Mouse (Mus musculus) heart, adult 8-10 months (tissue): ENCODE measurements at regions not wholly inside any gene's neighbourhood (a gene's known extent, or its start where the extent isn't known, plus 50 kb on each side); places are given as distances from the start of the nearest gene placed in this dataset. TPM values are rescaled to one million over a fixed set of nuclear protein-coding genes. Genes with fewer than 3 reads are reported as not detected.

ENCODE experiments used
- DNase-seq: peaks from one replicate; pipeline ENCODE4 v3.0.0; 2022; ENCODE audit warnings: low spot score
- microRNA-seq: library from miRNA; unstranded; fragments of <30 nt; microRNA quantifications from one replicate; pipeline ENCODE4 v1.2.0, GENCODE M21; 2022

- DNase-seq = no peak
Measured at GRCm38 (mm10) chr9:112431920-112432437, 196.2 kb upstream of the Arpp21 start.

DNA sequence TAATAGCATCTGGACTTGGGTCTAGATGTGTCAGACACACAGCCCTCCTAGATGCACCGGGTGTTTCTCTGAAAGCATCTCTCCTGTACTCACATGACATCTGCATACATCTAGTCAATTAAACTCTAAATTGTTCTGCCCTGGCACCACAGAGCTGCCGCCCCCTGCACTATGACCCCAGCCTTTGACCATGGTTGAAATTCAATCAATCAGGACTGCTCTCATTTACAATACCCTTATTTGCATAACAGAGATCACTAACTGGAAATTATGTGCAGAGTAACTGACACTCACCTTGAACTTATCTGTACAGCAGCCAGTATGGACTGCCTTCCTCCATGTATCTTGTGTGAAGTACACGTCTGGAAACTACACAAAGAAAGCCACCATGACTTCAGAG, 193.5 kb upstream of the Arpp21 start:
- DNase-seq = no peak

DNA sequence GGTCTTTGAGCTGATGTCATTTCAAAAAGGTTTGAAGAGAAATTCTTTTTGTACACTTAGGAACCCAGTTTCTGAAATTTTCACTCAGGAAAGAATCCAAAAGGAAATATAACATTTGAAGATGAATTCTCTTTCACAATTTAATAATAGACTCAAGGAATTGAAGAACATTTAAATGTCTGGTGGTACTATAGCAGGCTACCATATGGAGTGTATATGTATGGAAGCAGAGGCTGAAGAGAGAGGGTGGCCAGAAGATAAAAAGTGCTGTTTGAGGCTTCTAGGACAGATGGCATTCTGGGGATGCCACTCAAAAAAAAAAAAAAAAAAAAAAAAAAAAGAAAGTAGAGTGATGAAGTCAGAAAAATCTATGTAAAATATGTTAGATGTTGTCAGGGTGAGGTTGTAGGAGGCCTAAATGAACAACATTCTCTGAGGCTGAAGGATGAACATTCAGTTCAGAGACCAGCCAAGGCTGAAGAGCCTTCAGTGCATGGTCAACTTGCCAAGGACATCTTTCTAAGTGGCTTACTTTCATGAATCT, 170.1 kb upstream of the Arpp21 start:
- DNase-seq = no peak

DNA sequence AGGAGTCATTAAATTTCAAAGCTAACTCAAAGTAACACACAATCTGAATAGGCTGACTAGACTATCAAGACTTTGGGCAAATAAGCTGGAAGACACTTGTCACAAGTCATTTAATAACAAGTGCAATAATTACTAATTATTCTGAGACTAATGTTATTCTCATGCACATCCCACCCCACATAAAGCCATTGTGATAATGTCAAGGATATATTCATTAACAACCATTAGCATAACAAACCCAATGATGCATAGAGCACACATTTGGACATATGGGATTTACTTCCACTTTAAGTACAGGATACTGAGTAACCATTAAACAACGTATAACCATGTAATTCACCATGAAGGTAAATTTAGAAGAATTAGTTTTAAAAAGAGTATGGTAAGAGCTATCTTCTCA, 135.0 kb upstream of the Arpp21 start:
- no peak for DNase-seq

DNA sequence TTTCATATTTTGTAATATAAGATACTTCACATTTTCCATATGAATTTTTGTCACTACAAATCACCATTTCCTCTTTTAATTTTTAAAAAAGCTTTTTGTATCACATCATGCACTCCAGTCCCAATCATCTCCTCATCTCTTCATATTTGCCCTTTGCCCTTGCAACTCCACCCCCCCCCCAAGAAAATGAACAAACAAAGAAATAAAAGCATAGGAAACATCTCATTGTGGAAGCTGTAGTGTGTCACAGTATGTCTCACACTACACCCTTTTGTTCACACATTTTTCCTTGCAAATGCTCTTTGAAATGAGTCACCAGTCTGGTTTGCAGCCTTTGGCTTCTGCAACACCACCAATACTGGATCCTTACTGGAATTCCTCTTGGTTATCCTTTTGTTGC, 131.6 kb upstream of the Arpp21 start:
- no peak for DNase-seq

DNA sequence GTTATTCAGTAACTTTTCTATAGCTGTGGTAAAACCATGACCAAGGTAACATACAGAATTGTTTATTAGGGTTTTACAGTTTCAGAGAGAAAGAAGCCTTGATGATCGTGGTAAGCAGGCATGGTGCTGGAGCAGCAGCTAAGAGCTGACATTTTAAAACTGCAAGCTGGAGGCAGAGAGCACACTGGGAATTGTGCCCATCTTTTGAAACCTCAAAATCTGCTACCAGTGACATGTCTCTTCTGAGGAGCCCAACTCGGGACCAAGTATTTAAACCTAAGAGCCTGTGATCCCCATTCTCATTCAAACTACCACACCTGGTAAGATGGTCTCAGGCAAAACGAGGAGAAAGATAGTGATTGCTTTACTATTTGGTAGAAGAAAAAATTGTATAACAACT, 125.6 kb upstream of the Arpp21 start:
- no peak for DNase-seq

GRCm38 (mm10) chr9:112358711-112359298, 123.1 kb upstream of the Arpp21 start:
- DNase-seq = no peak

DNA sequence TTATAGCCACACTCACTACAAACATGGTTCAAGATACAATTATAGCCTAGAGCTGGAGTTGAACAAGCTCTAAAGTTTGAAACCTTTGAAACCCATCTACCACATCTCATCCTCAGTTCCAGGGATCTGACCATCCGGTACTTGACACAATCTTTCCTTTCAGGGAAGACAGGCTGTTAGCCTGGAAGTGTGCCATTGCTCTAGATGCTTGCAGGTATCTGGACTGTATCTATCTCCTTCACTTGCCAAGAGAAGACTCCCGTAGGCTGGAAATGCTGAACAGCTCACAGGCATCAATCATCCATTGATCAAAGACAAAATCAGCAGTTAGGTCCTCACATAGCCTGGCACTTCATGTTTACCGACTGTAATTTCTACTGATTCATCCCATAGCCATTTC, 117.5 kb upstream of the Arpp21 start:
- DNase-seq = no peak

DNA sequence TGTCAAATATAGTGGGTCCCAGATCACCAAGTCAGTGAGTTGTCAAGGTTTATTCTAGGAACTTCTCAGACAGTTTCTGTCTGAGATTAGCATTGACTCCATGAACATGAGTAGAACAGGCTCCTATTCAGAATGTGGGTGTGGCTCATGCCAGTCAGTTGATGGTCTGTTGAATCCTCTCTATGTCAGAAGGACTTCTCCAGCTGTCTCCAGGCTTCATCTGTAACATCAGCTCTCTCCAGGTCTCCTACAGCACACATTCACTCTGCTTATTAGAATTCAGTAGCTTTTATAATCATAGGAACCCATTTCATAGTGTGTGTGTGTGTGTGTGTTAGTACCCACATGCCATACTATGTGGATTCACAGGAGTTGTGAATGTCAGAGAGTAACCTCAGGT, 113.2 kb upstream of the Arpp21 start:
- no peak for DNase-seq

- DNase-seq = no peak
Measured at GRCm38 (mm10) chr9:112344792-112345191, 109.1 kb upstream of the Arpp21 start.

- DNase-seq = no peak
Measured at GRCm38 (mm10) chr9:112340363-112340762, 104.6 kb upstream of the Arpp21 start.

DNA sequence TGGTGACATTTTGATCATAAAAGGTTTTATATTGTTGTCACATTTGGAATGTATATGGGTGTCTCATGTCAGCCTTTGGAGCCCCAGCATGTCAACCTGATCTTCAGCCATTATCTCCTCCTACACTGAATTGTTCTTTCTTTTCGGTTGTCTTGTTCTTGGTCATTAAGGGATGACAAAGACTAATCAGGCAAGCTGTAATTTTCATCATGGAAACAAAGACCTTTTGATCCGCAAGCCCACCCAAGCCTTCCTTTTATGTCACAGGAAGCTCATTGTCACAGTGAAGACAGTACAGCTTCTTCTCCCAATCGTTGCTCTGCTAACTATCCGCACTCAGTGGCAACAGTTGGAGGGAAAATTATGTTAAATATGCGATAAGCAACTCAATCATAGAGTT, 84.3 kb upstream of the Arpp21 start:
- DNase-seq = no peak

DNA sequence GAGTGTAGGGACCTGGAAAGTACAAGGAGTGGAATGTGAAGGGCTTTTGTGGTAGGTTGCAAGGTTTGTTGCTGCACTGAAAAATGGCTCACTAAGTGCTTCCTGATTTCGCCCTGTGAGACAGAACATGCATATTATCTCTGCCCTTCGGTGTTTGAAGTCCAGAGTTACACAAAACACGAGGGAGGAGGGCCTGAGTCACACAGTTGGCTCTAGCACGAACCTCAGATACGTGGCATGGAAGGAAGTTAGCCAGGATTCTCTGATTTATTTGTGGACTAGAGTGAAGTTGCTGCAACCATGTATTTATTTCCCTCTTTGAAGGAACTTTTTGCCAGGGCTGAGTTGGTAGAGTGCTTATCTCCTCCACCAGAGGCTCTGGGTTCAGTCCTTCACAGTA, 73.2 kb upstream of the Arpp21 start:
- DNase-seq = no peak

DNA sequence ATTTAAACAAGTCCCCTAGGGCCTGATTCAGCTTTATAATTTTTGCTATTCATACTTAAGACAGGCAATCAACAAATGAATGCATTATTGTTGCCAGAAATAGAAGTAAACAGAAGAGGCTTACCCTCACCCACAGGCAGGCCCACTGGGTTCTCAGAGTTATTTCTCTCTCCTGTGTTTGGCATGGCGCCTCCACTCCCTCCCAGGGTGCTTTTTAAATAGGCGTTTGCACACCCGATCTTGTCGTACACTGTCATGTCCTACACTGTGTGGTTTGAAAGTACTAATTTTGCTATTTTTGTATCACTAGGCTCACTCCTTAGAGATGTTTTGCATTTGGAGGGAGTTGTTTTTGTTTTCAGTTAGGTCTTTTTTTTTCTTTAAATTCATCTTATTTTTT, 72.1 kb upstream of the Arpp21 start:
- DNase-seq = no peak

- DNase-seq = no peak
Measured at GRCm38 (mm10) chr9:112291875-112292274, 56.1 kb upstream of the Arpp21 start.

Small RNA genes in the stretch of these regions (microRNA-seq; reads per million reads assigned to microRNA genes)
- gene Gm27847 = not detected
